Mouse (Mus musculus): ENCODE measurements around the gene Abhd2. TPM values are rescaled to one million over a fixed set of nuclear protein-coding genes. Genes with fewer than 3 reads are reported as not detected.

Abhd2 gene
- polyA plus RNA-seq, 1 experiment from 2014 or later, result 5.4 TPM

- 42% methylated on average over 3 of the region's 3 CpGs for WGBS
- H3K36me3 ChIP-seq, result peaks cover 19% of the 10 kb centered on the region
- no peaks in the 10 kb centered on the region for H3K9me3 ChIP-seq
- peaks cover 21% of the 10 kb centered on the region for H3K27me3 ChIP-seq (ENCODE audit: insufficient read depth, poor library complexity, severe bottlenecking)
- H3K27ac ChIP-seq, result peak overlapping the region; percentile 86
- DNase-seq (ENCODE audit: low spot score), result no peak
- peak overlapping the region; percentile 49 for H3K4me3 ChIP-seq
- H3K4me1 ChIP-seq, result peaks cover 64% of the 10 kb centered on the region
Measured at GRCm38 (mm10) chr7:79359183-79359435, 86.1 kb downstream of the Abhd2 start.

GRCm38 (mm10) chr7:79360056-79360455 lies 87.1 kb downstream of the Abhd2 start:
- peak overlapping the region; percentile 49 for H3K4me3 ChIP-seq
- peaks cover 65% of the 10 kb centered on the region for H3K4me1 ChIP-seq
- peaks cover 20% of the 10 kb centered on the region for H3K27me3 ChIP-seq (ENCODE audit: insufficient read depth, poor library complexity, severe bottlenecking)
- H3K9me3 ChIP-seq, result no peaks in the 10 kb centered on the region
- peaks cover 13% of the 10 kb centered on the region for H3K36me3 ChIP-seq
- DNase-seq (ENCODE audit: low spot score), result peak; percentile 82
- 39% methylated on average over 11 of the region's 11 CpGs for WGBS
- H3K27ac ChIP-seq, result peak overlapping the region; percentile 86

- H3K4me1 ChIP-seq, result peaks cover 65% of the 10 kb centered on the region
- H3K27ac ChIP-seq, result 0 out of 2 replicates have a peak overlapping the region, but pooled peaks have one; percentile 16
- no peak overlapping the region for H3K4me3 ChIP-seq
- DNase-seq (ENCODE audit: low spot score), result no peak
- H3K9me3 ChIP-seq, result no peaks in the 10 kb centered on the region
- peaks cover 14% of the 10 kb centered on the region; the same call in 1 of the 2 replicates for H3K27me3 ChIP-seq (ENCODE audit: insufficient read depth, poor library complexity, severe bottlenecking)
- H3K36me3 ChIP-seq, result no peaks in the 10 kb centered on the region
- WGBS, result 78% methylated on average over 8 of the region's 8 CpGs
Measured at GRCm38 (mm10) chr7:79362208-79362607, 89.2 kb downstream of the Abhd2 start.

DNA sequence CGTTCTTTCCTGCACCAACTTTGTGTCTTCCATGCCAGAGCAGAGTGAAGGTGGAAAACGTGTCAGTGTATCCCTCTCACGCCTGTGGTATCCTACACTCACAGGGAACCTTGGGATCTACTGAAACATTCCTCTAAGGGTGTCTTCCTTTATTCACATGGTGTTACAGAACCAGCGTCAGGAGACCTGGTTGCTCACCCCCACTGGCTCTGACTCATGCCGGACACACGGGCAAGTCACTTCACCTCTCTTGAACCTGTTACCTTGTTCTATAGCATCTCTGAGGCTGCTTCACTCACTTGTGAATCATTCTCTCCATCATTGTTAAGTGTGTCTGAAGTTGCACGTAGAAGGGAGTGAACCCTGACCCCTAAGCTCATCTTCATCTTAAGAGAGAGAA lies 89.8 kb downstream of the Abhd2 start:
- Histone ChIP-seq H3K4me3 (no peak overlapping the region), H3K4me1 (peaks cover 63% of the 10 kb centered on the region), H3K36me3 (no peaks in the 10 kb centered on the region), H3K27ac (no peak overlapping the region), H3K9me3 (no peaks in the 10 kb centered on the region), H3K27me3 (ENCODE audit: insufficient read depth, poor library complexity, severe bottlenecking) (peaks cover 14% of the 10 kb centered on the region; the same call in 1 of the 2 replicates)
- WGBS, result 81% methylated on average over 7 of the region's 7 CpGs
- no peak for DNase-seq (ENCODE audit: low spot score)

DNA sequence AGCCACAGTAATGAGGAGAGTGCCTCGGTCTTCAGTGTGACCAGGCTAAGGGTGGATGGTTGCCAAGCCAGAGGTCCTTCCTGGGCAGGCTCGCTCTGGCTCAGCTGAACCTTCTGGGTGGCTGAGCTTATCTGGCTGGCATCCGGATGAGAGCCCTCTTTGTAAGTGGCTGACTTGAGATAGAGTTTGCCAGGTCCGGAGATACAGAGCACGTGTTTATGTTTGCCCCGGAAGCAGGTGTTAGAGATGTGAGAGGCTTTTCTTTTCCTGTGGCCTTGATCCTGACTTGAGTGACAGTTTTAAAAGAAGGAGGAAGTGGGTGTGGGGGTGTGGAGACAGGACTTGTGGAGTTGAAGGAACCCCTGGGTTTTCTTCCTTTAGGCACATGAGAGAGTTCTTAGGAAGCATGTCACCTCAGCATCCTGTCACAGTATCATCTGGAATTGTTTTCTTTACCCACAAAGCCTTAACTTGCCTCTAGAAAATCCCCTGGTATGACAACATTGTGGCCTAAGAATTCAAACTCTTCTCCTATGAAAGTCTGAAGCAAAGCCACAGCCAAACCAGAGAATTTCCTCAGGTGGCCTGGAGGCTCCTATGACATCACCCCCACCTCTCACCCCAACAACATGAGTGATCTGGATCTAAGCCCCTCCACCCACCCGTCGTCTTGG lies 90.5 kb downstream of the Abhd2 start:
- Histone ChIP-seq H3K4me1 (peaks cover 56% of the 10 kb centered on the region), H3K36me3 (no peaks in the 10 kb centered on the region), H3K4me3 (no peak overlapping the region), H3K27me3 (ENCODE audit: insufficient read depth, poor library complexity, severe bottlenecking) (peaks cover 14% of the 10 kb centered on the region; the same call in 1 of the 2 replicates), H3K27ac (no peak overlapping the region), H3K9me3 (no peaks in the 10 kb centered on the region)
- no peak for DNase-seq (ENCODE audit: low spot score)
- WGBS, result 27% methylated on average over 8 of the region's 8 CpGs

DNA sequence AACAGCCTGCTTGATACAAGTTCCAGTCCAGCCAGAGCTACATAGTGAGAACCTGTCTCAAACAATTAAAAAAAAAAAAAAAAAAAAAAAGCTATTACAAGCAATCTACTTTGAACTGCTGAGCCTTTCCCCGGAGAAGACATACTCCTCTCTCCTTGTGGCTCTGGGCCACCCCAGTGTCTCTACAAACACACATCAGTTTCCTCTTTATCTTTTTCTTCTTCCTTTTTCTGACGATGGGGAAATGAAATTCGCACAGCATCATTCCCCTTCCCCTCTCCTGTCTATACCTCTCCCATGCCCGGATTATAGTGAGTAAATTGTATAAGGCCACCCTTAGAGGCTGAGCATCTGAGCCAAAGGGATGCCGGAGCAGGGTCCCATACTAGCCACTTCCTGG lies 95.7 kb downstream of the Abhd2 start:
- Histone ChIP-seq H3K36me3 (no peaks in the 10 kb centered on the region), H3K9me3 (no peaks in the 10 kb centered on the region), H3K4me1 (peaks cover 6% of the 10 kb centered on the region), H3K4me3 (no peak overlapping the region), H3K27me3 (ENCODE audit: insufficient read depth, poor library complexity, severe bottlenecking) (peaks cover 6% of the 10 kb centered on the region; the same call in 1 of the 2 replicates), H3K27ac (no peak overlapping the region)
- 79% methylated on average over 5 of the region's 5 CpGs for WGBS
- no peak for DNase-seq (ENCODE audit: low spot score)

DNA sequence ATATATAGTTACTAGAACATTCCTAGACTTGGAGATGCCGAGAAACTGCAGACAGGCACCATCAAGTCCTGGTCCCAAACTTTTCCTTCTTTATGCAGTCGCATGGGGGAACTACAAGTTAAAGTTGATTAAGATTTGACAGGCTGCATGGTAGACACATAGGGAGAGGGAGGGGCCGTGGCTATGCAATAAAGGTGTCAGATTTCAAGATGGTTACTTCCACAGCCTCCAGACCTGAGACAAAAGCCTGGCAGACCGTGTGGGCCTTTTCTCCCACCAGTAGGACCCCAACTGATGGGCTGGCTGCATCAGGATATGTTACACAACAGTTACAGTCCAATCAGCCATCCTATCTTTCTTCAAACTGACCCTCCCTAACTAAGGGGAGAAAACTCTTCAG lies 96.4 kb downstream of the Abhd2 start:
- Histone ChIP-seq H3K9me3 (no peaks in the 10 kb centered on the region), H3K36me3 (no peaks in the 10 kb centered on the region), H3K4me1 (no peaks in the 10 kb centered on the region), H3K27ac (no peak overlapping the region), H3K27me3 (ENCODE audit: insufficient read depth, poor library complexity, severe bottlenecking) (peaks cover 6% of the 10 kb centered on the region; the same call in 1 of the 2 replicates), H3K4me3 (no peak overlapping the region)
- DNase-seq (ENCODE audit: low spot score), result no peak
- 53% methylated on average over 4 of the region's 4 CpGs for WGBS

DNA sequence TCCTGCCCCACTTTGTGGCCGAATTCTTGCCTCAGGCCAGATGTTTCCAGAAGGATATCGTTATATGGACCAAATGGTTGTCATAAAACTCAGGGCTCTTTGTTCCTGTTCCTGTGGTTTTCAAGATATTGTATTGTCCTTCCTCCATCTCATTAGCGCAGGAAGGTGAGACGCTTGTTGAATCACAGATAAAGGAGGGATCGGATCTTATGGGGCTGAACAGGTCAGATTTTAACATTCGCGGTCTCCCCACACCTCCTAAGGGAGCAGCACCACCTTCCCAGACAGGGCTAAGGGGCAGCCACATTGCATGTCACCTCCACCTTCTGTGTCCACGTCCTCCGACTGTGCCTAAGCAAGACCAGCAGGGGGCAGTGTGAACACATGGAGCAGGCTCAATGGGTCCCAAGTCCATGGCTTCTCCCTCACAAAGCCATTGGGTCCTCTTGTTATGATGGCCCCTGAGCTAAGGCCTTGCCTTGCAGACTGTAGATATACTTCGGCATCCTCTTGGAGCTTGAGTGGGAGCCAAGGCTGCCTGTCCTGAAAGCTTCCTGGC lies 98.4 kb downstream of the Abhd2 start:
- Histone ChIP-seq H3K27me3 (ENCODE audit: insufficient read depth, poor library complexity, severe bottlenecking) (no peaks in the 10 kb centered on the region), H3K27ac (no peak overlapping the region), H3K36me3 (no peaks in the 10 kb centered on the region), H3K4me1 (0 out of 2 replicates have a peak, but pooled peaks cover 4% of the 10 kb centered on the region), H3K4me3 (no peak overlapping the region), H3K9me3 (no peaks in the 10 kb centered on the region)
- peak; percentile 91 for DNase-seq (ENCODE audit: low spot score)
- 41% methylated on average over 10 of the region's 10 CpGs for WGBS

DNA sequence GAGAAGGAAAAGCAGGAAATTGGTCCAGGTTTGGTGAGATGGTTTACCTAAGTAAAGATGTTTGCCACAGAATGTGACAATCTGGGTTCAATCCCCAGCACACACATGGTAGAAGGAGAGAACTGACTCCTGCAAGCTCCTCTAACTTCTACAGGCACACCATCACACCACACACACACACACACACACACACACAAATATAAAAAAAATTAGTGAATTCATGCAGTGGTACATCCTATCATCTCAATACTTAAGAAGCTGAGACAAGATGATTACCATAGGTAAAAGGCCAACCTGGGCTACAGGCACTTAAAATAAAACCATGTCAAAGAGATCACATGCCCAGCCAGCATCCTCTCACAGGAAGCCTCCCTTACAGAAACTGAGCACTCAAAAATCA lies 101.0 kb downstream of the Abhd2 start:
- Histone ChIP-seq H3K36me3 (no peaks in the 10 kb centered on the region), H3K4me1 (0 out of 2 replicates have a peak, but pooled peaks cover 4% of the 10 kb centered on the region), H3K4me3 (no peak overlapping the region), H3K9me3 (no peaks in the 10 kb centered on the region), H3K27ac (no peak overlapping the region), H3K27me3 (ENCODE audit: insufficient read depth, poor library complexity, severe bottlenecking) (no peaks in the 10 kb centered on the region)
- no peak for DNase-seq (ENCODE audit: low spot score)

DNA sequence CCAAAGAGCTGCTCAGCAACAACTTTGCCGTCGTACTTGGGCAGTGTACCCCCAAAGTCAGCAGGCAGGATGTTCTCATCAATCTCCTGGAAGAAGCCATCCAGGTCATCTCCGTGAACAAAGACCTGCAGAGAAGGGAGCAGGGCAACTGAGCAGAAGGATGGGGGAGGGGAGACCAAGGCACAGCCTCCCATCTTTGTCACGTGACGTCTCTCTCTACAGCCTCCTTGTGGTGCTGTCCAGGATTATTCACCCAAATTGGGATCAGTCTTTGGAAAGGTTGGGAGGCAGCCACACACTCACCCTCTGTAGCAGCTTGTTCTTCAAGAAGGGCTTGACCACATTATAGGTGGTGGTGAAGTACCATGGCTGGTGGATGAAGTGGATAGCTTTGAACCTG lies 102.6 kb downstream of the Abhd2 start:
- Histone ChIP-seq H3K36me3 (no peaks in the 10 kb centered on the region), H3K4me3 (no peak overlapping the region), H3K27me3 (ENCODE audit: insufficient read depth, poor library complexity, severe bottlenecking) (peaks cover 9% of the 10 kb centered on the region; the same call in 1 of the 2 replicates), H3K9me3 (no peaks in the 10 kb centered on the region), H3K4me1 (0 out of 2 replicates have a peak, but pooled peaks cover 4% of the 10 kb centered on the region), H3K27ac (no peak overlapping the region)
- 71% methylated on average over 5 of the region's 5 CpGs for WGBS
- no peak for DNase-seq (ENCODE audit: low spot score)

DNA sequence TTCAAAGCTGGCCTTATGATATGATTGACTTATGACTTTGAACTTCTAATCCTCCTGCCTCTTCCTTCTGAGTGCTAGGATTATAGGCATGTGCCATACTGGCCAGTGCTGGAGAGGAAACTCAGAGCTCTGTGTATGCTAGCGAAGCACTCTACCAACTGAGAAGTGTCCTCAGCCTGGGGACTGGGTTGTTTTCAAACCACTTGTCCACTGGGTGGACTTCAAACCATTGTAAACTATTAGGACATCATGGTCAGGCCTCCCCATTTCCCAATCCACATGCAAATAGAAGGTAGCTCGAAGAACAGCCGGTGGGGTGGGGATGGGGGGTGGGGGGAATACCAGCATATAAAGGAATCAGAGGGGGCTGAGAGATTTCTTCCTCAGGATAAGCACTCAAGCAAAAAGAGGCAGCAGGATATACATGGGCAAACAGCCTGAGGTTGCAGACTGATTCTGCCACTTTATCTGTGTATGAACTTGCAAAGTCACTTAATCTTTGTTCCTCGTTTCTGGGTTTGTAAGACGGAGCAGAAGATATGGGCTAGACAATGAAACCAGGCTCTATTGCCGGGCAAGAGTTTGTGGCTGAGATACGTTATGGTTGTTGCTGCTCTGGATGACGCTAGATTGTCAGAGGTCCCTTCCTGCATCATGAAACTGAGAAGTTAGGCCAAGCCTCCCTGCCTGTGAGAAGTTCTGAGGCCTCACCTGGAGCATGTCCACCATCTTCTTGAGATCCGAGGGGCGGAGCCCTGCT lies 103.7 kb downstream of the Abhd2 start:
- no peaks in the 10 kb centered on the region for H3K36me3 ChIP-seq
- 0 out of 2 replicates have a peak, but pooled peaks cover 4% of the 10 kb centered on the region for H3K4me1 ChIP-seq
- no peak for DNase-seq (ENCODE audit: low spot score)
- peaks cover 13% of the 10 kb centered on the region for H3K27me3 ChIP-seq (ENCODE audit: insufficient read depth, poor library complexity, severe bottlenecking)
- 76% methylated on average over 10 of the region's 10 CpGs for WGBS
- no peak overlapping the region for H3K4me3 ChIP-seq
- H3K27ac ChIP-seq, result no peak overlapping the region
- no peaks in the 10 kb centered on the region for H3K9me3 ChIP-seq

GRCm38 (mm10) chr7:79386422-79387133 lies 113.6 kb downstream of the Abhd2 start, which contains the start of gene Rlbp1:
TSS of gene Rlbp1 (minus strand) at chr7:79387048.
- no peak within 1 kb of the TSS for H3K4me3 ChIP-seq
- WGBS, result 70% methylated on average over 16 of the region's 16 CpGs

More at GRCm38 (mm10) chr7:79386422-79387133, 113.6 kb downstream of the Abhd2 start, which contains the start of gene Rlbp1:
- Histone ChIP-seq H3K27ac (no peak within 1 kb of the TSS), H3K36me3 (no peaks in the 10 kb centered on the region), H3K9me3 (no peaks in the 10 kb centered on the region), H3K27me3 (ENCODE audit: insufficient read depth, poor library complexity, severe bottlenecking) (peaks cover 9% of the 10 kb centered on the region), H3K4me1 (peaks cover 3% of the 10 kb centered on the region)
- no peak for DNase-seq (ENCODE audit: low spot score)

Measured in heart, embryonic 10.5 days (tissue).